Mouse (Mus musculus) heart, embryonic 12.5 days (tissue): ENCODE data around the gene Meis1. TPM values are rescaled to one million over a fixed set of nuclear protein-coding genes. Genes with fewer than 3 reads are reported as not detected.

Source experiments
- ATAC-seq: fragments of 200-750 bp; cut with Nextera tagmentation; 2 replicates; pipeline ENCODE4 v1.8.0; 2017; ENCODE audit warnings: moderate TSS enrichment, moderate library complexity; ENCODE audit not compliant: insufficient number of reproducible peaks, low FRiP score
- H3K27ac ChIP-seq: fragments of 300-500 bp; sonication (generic); 2 replicates; pipeline ENCODE4 v1.5.1; 2016; ENCODE audit warnings: mild to moderate bottlenecking, moderate library complexity; ENCODE audit not compliant: poor library complexity, severe bottlenecking
- H3K27me3 ChIP-seq: fragments of 300-500 bp; sonication (generic); replicated peaks from 2 replicates; pipeline ENCODE4 v1.6.1; 2016; ENCODE audit warnings: mild to moderate bottlenecking, moderate library complexity
- H3K36me3 ChIP-seq: fragments of 300-500 bp; sonication (generic); 2 replicates; pipeline ENCODE4 v1.6.1; 2016; ENCODE audit warnings: mild to moderate bottlenecking, moderate library complexity
- H3K4me1 ChIP-seq: fragments of 300-500 bp; sonication (generic); replicated peaks from 2 replicates; pipeline ENCODE4 v1.6.1; 2016; ENCODE audit warnings: mild to moderate bottlenecking
- H3K4me2 ChIP-seq: fragments of 300-500 bp; sonication (generic); 2 replicates; pipeline ENCODE4 v1.6.1; 2016; ENCODE audit warnings: mild to moderate bottlenecking, moderate library complexity
- H3K4me3 ChIP-seq: fragments of 300-500 bp; sonication (generic); 2 replicates; pipeline ENCODE4 v1.5.1; 2016; ENCODE audit warnings: mild to moderate bottlenecking
- H3K9ac ChIP-seq: fragments of 300-500 bp; sonication (generic); 2 replicates; pipeline ENCODE4 v1.6.1; 2016; ENCODE audit warnings: mild to moderate bottlenecking, moderate library complexity
- H3K9me3 ChIP-seq: fragments of 300-500 bp; sonication (generic); replicated peaks from 2 replicates; pipeline ENCODE4 v1.6.1; 2016; ENCODE audit warnings: mild to moderate bottlenecking, moderate library complexity
- WGBS: fragments of 180-500 bp; shearing (Covaris S2); methylation state at CpG from one replicate; pipeline ENCODE4 v1.1.7; 2016; 5-methylcytosine and 5-hydroxymethylcytosine counted together
- polyA plus RNA-seq: library from polyadenylated mRNA; unstranded; fragments of >200 nt; fragmentation: Nextera tagmentation; extraction: Ambion mirVana; gene quantifications from 2 replicates; pipeline ENCODE4 v1.2.1, GENCODE M21; 2016

The Meis1 gene
- polyA plus RNA-seq, 1 experiment from 2014 or later: 75.9 TPM

GRCm38 (mm10) chr11:18882747-18883506 is 135.9 kb downstream of the Meis1 start:
- H3K36me3 ChIP-seq: peaks cover 35% of the 10 kb centered on the region
- H3K27me3 ChIP-seq: no peaks in the 10 kb centered on the region
- H3K4me2 ChIP-seq: no peak overlapping the region
- H3K4me1 ChIP-seq: peaks cover 17% of the 10 kb centered on the region
- H3K4me3 ChIP-seq: no peak overlapping the region
- H3K9ac ChIP-seq: no peak overlapping the region
- H3K9me3 ChIP-seq: no peaks in the 10 kb centered on the region
- WGBS: 79% methylated on average over 3 of the region's 3 CpGs
- H3K27ac ChIP-seq: no peak overlapping the region
- ATAC-seq: no peak

GRCm38 (mm10) chr11:18882315-18882714 is 136.5 kb downstream of the Meis1 start:
- Histone ChIP-seq H3K27me3 (no peaks in the 10 kb centered on the region), H3K36me3 (peaks cover 35% of the 10 kb centered on the region), H3K4me2 (no peak overlapping the region), H3K4me3 (no peak overlapping the region), H3K9ac (no peak overlapping the region), H3K27ac (no peak overlapping the region; the same call in 1 of the 2 replicates), H3K4me1 (peaks cover 15% of the 10 kb centered on the region), H3K9me3 (no peaks in the 10 kb centered on the region)
- WGBS: 88% methylated on average over 5 of the region's 5 CpGs
- ATAC-seq: no peak

DNA sequence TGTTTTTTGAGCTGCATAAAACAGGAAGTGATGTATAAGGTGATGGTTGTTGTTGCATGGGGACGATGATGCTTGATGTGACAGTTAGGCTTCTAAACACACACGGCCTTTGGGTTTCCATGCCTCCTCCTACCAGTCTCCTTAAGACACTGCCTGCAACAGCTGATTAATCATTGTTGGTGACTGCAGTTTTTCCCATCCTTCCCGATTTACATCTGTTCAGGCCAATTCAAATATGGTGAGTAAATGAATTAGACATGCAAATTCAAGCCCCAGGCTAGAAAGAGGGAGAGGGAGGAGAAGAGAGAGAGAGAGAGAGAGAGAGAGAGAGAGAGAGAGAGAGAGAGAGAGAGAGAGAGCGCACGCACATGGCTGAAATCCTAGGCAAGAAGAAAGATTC is 138.0 kb downstream of the Meis1 start:
- WGBS: 65% methylated on average over 5 of the region's 5 CpGs
- Histone ChIP-seq H3K27me3 (no peaks in the 10 kb centered on the region), H3K4me1 (peaks cover 20% of the 10 kb centered on the region)

DNA sequence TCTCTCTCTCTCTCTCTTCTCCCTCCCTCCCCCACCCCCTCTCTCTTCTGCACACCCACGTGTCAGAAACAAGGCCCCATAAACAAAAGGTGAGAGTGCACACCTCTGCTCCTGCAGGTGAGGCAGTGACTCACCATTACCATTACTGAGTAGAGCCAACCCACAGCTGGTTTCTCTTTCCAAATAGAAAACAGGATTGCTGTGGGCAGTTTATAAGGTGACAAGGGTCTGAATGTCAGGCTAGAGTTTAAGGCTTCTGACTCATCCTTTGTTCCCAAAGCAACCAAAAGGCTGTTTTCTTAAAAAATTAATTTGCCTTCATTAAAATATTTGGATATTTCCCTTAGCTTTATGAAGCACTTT is 139.3 kb downstream of the Meis1 start:
- Histone ChIP-seq H3K9me3 (no peaks in the 10 kb centered on the region), H3K27ac (peak overlapping the region; percentile 76), H3K4me3 (peak overlapping the region; percentile 56; the same call in 1 of the 2 replicates), H3K9ac (peak overlapping the region; percentile 79), H3K4me2 (peak overlapping the region; percentile 92), H3K4me1 (peaks cover 25% of the 10 kb centered on the region), H3K36me3 (peaks cover 28% of the 10 kb centered on the region), H3K27me3 (no peaks in the 10 kb centered on the region)
- 0% methylated on average over 1 of the region's 1 CpGs for WGBS
- no peak for ATAC-seq

More for the DNA sequence above, 138.0 kb downstream of the Meis1 start:
- ATAC-seq: no peak
- no peak overlapping the region for H3K9ac ChIP-seq
- H3K36me3 ChIP-seq: peaks cover 35% of the 10 kb centered on the region
- H3K4me2 ChIP-seq: no peak overlapping the region
- H3K4me3 ChIP-seq: no peak overlapping the region
- no peak overlapping the region for H3K27ac ChIP-seq
- no peaks in the 10 kb centered on the region for H3K9me3 ChIP-seq

DNA sequence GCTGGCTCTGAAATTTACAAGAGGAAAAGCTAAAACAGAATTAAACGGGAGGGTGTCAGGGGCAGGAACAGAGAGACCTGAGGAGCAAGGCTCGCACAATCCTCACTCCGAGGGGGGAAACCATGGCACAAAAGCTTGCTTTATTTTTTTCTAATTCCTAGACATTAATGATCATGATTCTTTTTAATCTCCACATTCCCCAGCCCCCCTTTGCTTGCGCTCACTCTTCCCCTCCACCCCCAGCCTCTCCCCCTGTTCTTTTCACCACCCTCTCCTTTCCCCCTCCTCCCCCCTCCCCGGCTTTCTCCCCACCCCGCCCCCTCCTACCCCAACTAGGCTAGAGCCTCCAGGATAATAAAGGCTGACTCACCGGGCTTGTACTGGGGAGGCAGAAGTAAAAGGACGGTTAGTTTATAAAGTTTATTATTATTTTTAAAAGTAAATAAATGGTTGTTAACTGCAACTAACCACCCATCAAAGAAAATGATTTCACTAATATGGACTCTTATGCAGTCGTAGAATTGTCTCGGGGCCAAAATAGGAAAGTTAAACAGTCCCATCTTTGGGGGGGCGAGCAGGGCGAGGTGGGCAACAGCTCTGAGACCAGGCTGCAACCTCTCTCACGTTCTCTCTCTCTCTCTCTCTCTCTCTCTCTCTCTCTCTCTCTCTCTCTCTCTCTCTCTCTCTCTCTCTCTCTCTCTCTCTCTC is 139.9 kb downstream of the Meis1 start:
- peak overlapping the region; percentile 96 for H3K27ac ChIP-seq
- peaks cover 25% of the 10 kb centered on the region for H3K36me3 ChIP-seq
- 1% methylated on average over 13 of the region's 13 CpGs for WGBS
- peak overlapping the region; percentile 79 for H3K9ac ChIP-seq
- peaks cover 27% of the 10 kb centered on the region for H3K4me1 ChIP-seq
- no peaks in the 10 kb centered on the region for H3K27me3 ChIP-seq
- peak overlapping the region; percentile 92 for H3K4me2 ChIP-seq
- no peak for ATAC-seq
- H3K4me3 ChIP-seq: peak overlapping the region; percentile 56
- H3K9me3 ChIP-seq: no peaks in the 10 kb centered on the region

DNA sequence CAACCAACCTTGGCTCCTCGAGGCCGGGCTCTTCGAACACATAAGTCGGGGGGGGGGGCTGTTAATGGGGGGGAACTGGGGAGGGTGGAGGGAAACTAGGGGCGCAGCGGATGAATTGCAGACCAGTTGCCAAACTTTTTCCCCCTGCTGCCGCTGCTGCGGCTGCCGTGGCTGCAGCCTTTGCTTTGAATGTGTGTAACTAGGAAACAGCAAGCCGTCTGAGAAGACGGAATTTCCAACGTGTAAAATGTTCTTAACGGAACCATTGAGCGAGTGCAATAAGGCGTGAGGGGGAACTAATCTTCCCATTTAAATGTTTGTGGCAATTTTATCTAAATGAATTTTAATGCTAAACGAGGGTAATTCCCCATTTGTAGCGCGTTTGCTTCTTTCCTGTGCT is 140.8 kb downstream of the Meis1 start:
- H3K9me3 ChIP-seq: no peaks in the 10 kb centered on the region
- no peaks in the 10 kb centered on the region for H3K27me3 ChIP-seq
- H3K4me1 ChIP-seq: peaks cover 25% of the 10 kb centered on the region
- peak overlapping the region; percentile 92 for H3K4me2 ChIP-seq
- H3K4me3 ChIP-seq: peak overlapping the region; percentile 56
- peak overlapping the region; percentile 79 for H3K9ac ChIP-seq
- under 1% methylated on average over 18 of the region's 18 CpGs for WGBS
- ATAC-seq: peak; percentile 34
- H3K27ac ChIP-seq: peak overlapping the region; percentile 96
- peaks cover 16% of the 10 kb centered on the region for H3K36me3 ChIP-seq

DNA sequence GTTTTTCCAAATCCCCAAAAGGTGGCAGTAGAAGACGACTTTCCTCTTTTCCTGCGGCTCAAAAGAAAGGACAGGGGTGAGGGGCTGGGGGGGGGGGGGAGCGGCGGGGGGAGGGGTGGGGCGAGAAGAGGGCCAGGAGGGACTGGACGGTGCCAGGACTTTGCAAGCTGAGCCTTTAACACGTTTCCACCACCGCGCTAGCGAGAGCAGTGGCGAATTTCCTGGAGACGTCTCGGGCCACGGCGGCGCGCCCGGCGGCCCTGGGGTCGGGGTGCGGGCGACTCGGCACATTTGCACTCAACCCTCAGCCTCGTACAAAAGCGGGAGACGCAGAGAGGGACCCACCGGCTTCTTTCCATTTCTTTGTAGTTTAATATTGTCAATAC is 141.2 kb downstream of the Meis1 start:
- Histone ChIP-seq H3K4me3 (peak overlapping the region; percentile 56), H3K9ac (peak overlapping the region; percentile 79), H3K4me2 (peak overlapping the region; percentile 92), H3K9me3 (no peaks in the 10 kb centered on the region), H3K36me3 (peaks cover 15% of the 10 kb centered on the region), H3K27ac (peak overlapping the region; percentile 96), H3K4me1 (peaks cover 25% of the 10 kb centered on the region), H3K27me3 (no peaks in the 10 kb centered on the region)
- under 1% methylated on average over 24 of the region's 27 CpGs for WGBS
- ATAC-seq: peak; percentile 86

DNA sequence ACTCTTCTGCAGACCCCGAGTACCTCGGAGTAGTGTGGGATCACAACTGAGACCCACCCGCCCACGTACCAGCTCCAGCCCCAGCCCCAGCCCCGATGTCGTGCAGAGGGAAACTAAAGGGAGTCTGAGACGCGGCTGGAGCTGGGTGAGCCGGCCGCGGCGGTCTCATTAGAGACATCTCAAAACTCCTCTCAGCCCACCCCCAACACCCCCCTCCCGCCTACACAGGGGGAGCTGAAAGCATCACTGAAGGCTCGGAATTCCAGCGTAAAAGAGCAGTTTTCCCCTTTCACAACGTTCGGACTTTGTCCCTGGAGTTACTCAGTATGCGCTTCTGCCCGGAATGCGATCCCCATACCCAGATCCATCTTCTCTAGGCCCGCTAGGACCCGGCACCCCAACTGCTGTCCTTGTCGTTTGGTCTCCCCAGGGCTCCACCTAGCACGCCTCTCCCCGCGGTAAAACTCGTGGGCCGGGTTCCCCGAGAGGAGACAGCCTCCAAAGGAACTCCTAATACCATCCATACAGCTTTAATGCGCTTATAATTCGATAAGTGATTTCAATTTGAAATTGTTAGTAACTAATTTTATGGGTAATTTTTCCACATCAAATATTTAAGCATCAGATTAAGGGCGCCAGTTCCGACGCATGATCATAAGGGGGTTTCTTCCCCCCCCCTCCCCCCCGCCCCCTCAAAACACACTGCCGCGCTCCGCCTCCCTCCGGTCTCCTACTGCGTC is 141.7 kb downstream of the Meis1 start:
- H3K9ac ChIP-seq: peak overlapping the region; percentile 79
- H3K4me1 ChIP-seq: peaks cover 25% of the 10 kb centered on the region
- WGBS: under 1% methylated on average over 40 of the region's 40 CpGs
- H3K27me3 ChIP-seq: no peaks in the 10 kb centered on the region
- H3K27ac ChIP-seq: peak overlapping the region; percentile 60
- H3K9me3 ChIP-seq: no peaks in the 10 kb centered on the region
- H3K36me3 ChIP-seq: peaks cover 11% of the 10 kb centered on the region
- peak overlapping the region; percentile 56 for H3K4me3 ChIP-seq
- H3K4me2 ChIP-seq: peak overlapping the region; percentile 92
- ATAC-seq: peak; percentile 40

DNA sequence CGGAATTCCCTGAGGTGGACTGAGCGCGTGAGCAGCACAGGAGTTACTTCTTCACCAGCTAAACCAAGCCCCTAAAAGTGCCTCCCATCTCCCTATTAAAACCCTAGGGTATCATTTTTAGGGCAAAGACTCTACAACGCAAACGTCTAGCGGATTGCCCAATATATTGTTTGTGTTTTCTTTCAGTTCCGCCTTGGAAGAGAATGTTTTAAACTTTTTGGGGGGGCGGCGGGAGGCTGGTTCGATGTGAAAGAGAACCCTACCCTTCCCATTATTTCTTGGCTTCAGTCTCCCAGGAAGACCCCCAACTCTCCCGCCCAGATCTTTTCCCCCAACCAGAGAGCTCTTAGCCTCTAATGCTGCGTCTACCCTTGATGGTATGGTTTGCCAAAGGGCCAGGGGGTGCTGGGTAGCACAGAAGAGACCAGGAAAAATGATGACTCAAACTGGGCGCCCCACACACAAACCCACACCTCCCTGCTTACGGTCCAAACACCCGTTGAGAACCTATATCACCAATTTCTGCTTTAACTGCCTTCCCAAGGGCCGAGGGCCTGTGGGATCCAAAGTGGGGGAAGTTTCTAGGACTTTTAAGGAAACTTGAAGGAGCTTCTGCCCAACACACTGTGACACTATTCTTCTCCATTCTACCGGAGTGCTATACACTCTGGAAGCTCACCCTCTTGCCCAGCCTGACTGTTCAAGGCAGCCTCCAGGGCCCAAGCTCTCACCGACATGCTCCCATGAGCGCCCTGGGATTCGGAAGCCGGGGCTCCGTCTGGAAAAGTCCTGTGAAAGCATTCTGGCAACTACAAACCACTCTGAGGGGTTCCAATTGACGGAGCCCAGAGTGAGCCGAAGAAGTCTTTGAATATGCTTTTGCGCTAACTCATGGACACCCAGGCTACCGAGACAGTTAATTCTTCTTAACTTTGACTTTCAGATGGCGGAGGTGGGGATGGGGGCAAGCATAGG is 142.6 kb downstream of the Meis1 start:
- 17% methylated on average over 27 of the region's 27 CpGs for WGBS
- peaks cover 6% of the 10 kb centered on the region; the same call in 1 of the 2 replicates for H3K36me3 ChIP-seq
- peak overlapping the region; percentile 56 for H3K4me3 ChIP-seq
- no peaks in the 10 kb centered on the region for H3K9me3 ChIP-seq
- no peaks in the 10 kb centered on the region for H3K27me3 ChIP-seq
- H3K4me1 ChIP-seq: peaks cover 31% of the 10 kb centered on the region
- peak overlapping the region; percentile 92 for H3K4me2 ChIP-seq
- H3K9ac ChIP-seq: peak overlapping the region; percentile 78
- no peak for ATAC-seq
- H3K27ac ChIP-seq: peak overlapping the region; percentile 60; the same call in 1 of the 2 replicates
